Mouse (Mus musculus) kidney, adult 2 months (tissue): ENCODE results near the gene Rabif. TPM values are rescaled to one million over a fixed set of nuclear protein-coding genes. Genes with fewer than 3 reads are reported as not detected.
"Not testable (repeated sequence)": the region's sequence is repeated elsewhere in the genome, so short reads cannot be mapped to it uniquely, and the experiment has no call there.

ENCODE experiments used
- DNase-seq: peaks from one replicate; pipeline ENCODE4 v3.0.0; 2021
- H3K27ac ChIP-seq: fragments of 200-500 bp; 2 replicates; pipeline ENCODE4 v1.5.1; 2012; ENCODE audit warnings: low read depth, low read length, control low read depth, inconsistent platforms; ENCODE audit not compliant: insufficient read depth
- H3K27me3 ChIP-seq: fragments of 200-500 bp; replicated peaks from 2 replicates; pipeline ENCODE4 v1.6.1; 2012; ENCODE audit warnings: mild to moderate bottlenecking, moderate library complexity, low read length, inconsistent platforms; ENCODE audit not compliant: control insufficient read depth, insufficient read depth
- H3K36me3 ChIP-seq: fragments of 200-500 bp; 2 replicates; pipeline ENCODE4 v1.6.1; 2012; ENCODE audit warnings: mild to moderate bottlenecking, moderate library complexity, low read length, inconsistent platforms; ENCODE audit not compliant: control insufficient read depth, insufficient read depth
- H3K4me1 ChIP-seq: fragments of 200-500 bp; 2 replicates; pipeline ENCODE4 v1.6.1; 2011; ENCODE audit warnings: low read length; ENCODE audit not compliant: control insufficient read depth, insufficient read depth
- H3K4me3 ChIP-seq: fragments of 200-500 bp; 2 replicates; pipeline ENCODE4 v1.5.1; 2011; ENCODE audit warnings: mild to moderate bottlenecking, low read depth, low read length, control low read depth; ENCODE audit not compliant: insufficient read depth
- CTCF ChIP-seq: fragments of 200-500 bp; conservative IDR thresholded peaks from 2 replicates; pipeline ENCODE4 v1.5.1; 2011; ENCODE audit warnings: low read depth, mild to moderate bottlenecking, control low read depth, low read length, moderate library complexity, mixed read lengths; ENCODE audit not compliant: insufficient read depth, insufficient read length
- POLR2A ChIP-seq: fragments of 200-500 bp; IDR thresholded peaks from one replicate; pipeline ENCODE4 v1.6.1; 2011; ENCODE audit warnings: low read depth, low read length, control low read depth
- WGBS: fragments of 180-500 bp; shearing (Covaris S2); methylation state at CpG from one replicate; pipeline ENCODE4 v1.1.7; 2018; 5-methylcytosine and 5-hydroxymethylcytosine counted together
- polyA plus RNA-seq: library from polyadenylated mRNA; depleted of rRNA; stranded (reverse); fragments of >200 nt; gene quantifications from 2 replicates; pipeline ENCODE4 v1.2.3, GENCODE M21; 2012

Rabif gene
- polyA plus RNA-seq, 1 experiment: 17.9 TPM

GRCm38 (mm10) chr1:134512584-134512983, 18.1 kb downstream of the Rabif start:
- no peak for DNase-seq
- Histone ChIP-seq H3K36me3 (no peaks in the 10 kb centered on the region), H3K27me3 (no peaks in the 10 kb centered on the region), H3K27ac (no peak overlapping the region), H3K4me3 (no peak overlapping the region), H3K4me1 (no peaks in the 10 kb centered on the region)
- TF ChIP-seq POLR2A: no peak
- no peak for TF ChIP-seq CTCF
- 69% methylated on average over 6 of the region's 6 CpGs for WGBS

- Histone ChIP-seq H3K4me1 (no peaks in the 10 kb centered on the region), H3K27me3 (no peaks in the 10 kb centered on the region), H3K27ac (no peak overlapping the region), H3K36me3 (no peaks in the 10 kb centered on the region), H3K4me3 (peak overlapping the region; percentile 41)
- TF ChIP-seq POLR2A (no peak), CTCF (no peak)
- 6% methylated on average over 38 of the region's 38 CpGs for WGBS
- peak; percentile 22 for DNase-seq
These were observed 18.9 kb downstream of the Rabif start for GRCm38 (mm10) chr1:134513312-134513860.

GRCm38 (mm10) chr1:134513876-134514590, 19.6 kb downstream of the Rabif start:
- H3K27ac ChIP-seq: no peak overlapping the region
- no peaks in the 10 kb centered on the region for H3K4me1 ChIP-seq
- no peaks in the 10 kb centered on the region for H3K36me3 ChIP-seq
- no peak overlapping the region for H3K4me3 ChIP-seq
- 56% methylated on average over 16 of the region's 16 CpGs for WGBS
- TF ChIP-seq POLR2A: no peak
- no peak for TF ChIP-seq CTCF
- H3K27me3 ChIP-seq: no peaks in the 10 kb centered on the region
- DNase-seq: no peak

GRCm38 (mm10) chr1:134515891-134516290, 21.4 kb downstream of the Rabif start:
- Histone ChIP-seq H3K27ac (no peak overlapping the region), H3K36me3 (no peaks in the 10 kb centered on the region), H3K4me1 (no peaks in the 10 kb centered on the region), H3K27me3 (no peaks in the 10 kb centered on the region), H3K4me3 (no peak overlapping the region)
- TF ChIP-seq CTCF (no peak), POLR2A (no peak)
- WGBS: 63% methylated on average over 2 of the region's 2 CpGs
- DNase-seq: no peak

- Histone ChIP-seq H3K27me3 (no peaks in the 10 kb centered on the region), H3K4me3 (no peak overlapping the region), H3K27ac (0 out of 2 replicates have a peak overlapping the region, but pooled peaks have one; percentile 7), H3K4me1 (no peaks in the 10 kb centered on the region), H3K36me3 (no peaks in the 10 kb centered on the region)
- WGBS: 43% methylated on average over 4 of the region's 4 CpGs
- TF ChIP-seq CTCF: no peak
- no peak for TF ChIP-seq POLR2A
- peak; percentile 18 for DNase-seq
These were observed 22.2 kb downstream of the Rabif start for GRCm38 (mm10) chr1:134516491-134517198.

GRCm38 (mm10) chr1:134517841-134518240, 23.4 kb downstream of the Rabif start:
- H3K4me3 ChIP-seq, H3K4me1 ChIP-seq, DNase-seq, H3K27me3 ChIP-seq, H3K36me3 ChIP-seq, H3K27ac ChIP-seq: not testable (repeated sequence)
- WGBS: 85% methylated on average over 14 of the region's 14 CpGs

GRCm38 (mm10) chr1:134518677-134519076, 24.2 kb downstream of the Rabif start:
- peak; percentile 95 for TF ChIP-seq CTCF
- no peak for TF ChIP-seq POLR2A
- Histone ChIP-seq H3K27me3 (no peaks in the 10 kb centered on the region), H3K4me3 (no peak overlapping the region), H3K27ac (no peak overlapping the region), H3K4me1 (no peaks in the 10 kb centered on the region), H3K36me3 (no peaks in the 10 kb centered on the region)
- 3% methylated on average over 7 of the region's 7 CpGs for WGBS
- peak; percentile 94 for DNase-seq

GRCm38 (mm10) chr1:134519201-134519600, 24.8 kb downstream of the Rabif start:
- H3K4me1 ChIP-seq, H3K27ac ChIP-seq: not testable (repeated sequence)

More at GRCm38 (mm10) chr1:134519201-134519600, 24.8 kb downstream of the Rabif start:
- not testable (repeated sequence) for H3K36me3 ChIP-seq, H3K27me3 ChIP-seq, DNase-seq, H3K4me3 ChIP-seq
- WGBS: 88% methylated on average over 5 of the region's 5 CpGs
